Mouse (Mus musculus): ENCODE results near the gene Kctd4.

GRCm38 (mm10) chr14:76014331-76014730 lies 59.5 kb downstream of the Kctd4 start:
- TF ChIP-seq CTCF (IDR thresholded peaks at IDR 0.05; ENCODE audit: control insufficient read depth, insufficient read depth, low read length) (no peak), POLR2A (IDR thresholded peaks at IDR 0.05; ENCODE audit: borderline replicate concordance, control insufficient read depth, low read depth, low read length) (no peak)

Measured in bone marrow, adult 2 months (tissue).